Comparison of ENCODE assay signal across 1 mouse cellular context in the genomic region with DNA sequence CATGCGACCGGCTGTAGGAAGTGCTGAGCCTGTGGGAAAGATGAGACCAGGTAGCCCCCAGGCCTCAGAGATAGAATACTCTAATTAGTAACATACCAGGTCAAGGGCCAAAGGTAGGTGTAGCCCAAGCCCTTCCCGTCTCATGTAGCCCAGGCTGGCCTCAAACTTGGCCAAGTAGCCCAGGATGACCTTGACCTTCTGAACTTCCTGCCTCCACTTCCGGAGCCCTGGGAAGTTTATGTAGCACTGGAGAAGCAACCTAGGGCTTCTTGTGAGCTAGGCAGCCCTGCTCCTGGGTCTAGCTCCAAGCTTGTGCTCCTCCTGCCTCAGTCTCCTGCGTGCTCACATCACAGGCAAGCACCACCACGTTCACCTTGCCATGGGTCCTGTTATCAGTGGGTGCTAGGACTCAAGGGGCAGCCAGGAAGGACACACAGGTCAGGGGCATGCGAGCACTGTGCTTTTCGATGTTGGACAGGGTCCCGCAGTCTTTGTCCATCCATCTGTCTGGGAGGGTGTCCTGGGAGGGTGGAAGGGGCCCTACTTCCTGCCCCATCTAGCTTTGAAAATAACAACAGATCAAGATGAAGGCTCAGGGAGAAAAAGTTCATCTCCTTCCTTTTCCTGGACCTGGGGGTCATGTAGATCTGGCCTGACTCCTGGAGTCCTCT.
TF ChIP-seq lines count a peak whose summit lies in the region.

No protein-coding gene starts in this region.

TF ChIP-seq in MEL, 35 proteins besides CTCF, POLR2A, EP300 and RAD21 (continued from another document):
- TF ChIP-seq NELFE (IDR thresholded peaks at IDR 0.05; ENCODE audit: low read depth, low read length) (no peak), GATA1 (IDR thresholded peaks at IDR 0.05; ENCODE audit: low read depth, low read length) (no peak), ZNF384 (IDR thresholded peaks at IDR 0.05; ENCODE audit: low read depth, low read length) (no peak), CHD2 (IDR thresholded peaks at IDR 0.05; ENCODE audit: low read length) (no peak), MAZ (IDR thresholded peaks at IDR 0.05; ENCODE audit: low read depth, low read length) (no peak), POLR2AphosphoS2 (IDR thresholded peaks at IDR 0.05; ENCODE audit: low read length) (no peak), JUND (IDR thresholded peaks at IDR 0.05; ENCODE audit: low read depth, low read length) (no peak), BHLHE40 (IDR thresholded peaks at IDR 0.05; ENCODE audit: borderline replicate concordance, low read depth, low read length) (no peak), TBP (IDR thresholded peaks at IDR 0.05; ENCODE audit: low read depth, low read length) (no peak), POLR2AphosphoS5 (IDR thresholded peaks at IDR 0.05; ENCODE audit: borderline replicate concordance, low read depth, low read length) (no peak), HCFC1 (IDR thresholded peaks at IDR 0.05; ENCODE audit: low read depth, low read length) (no peak)
